Mouse (Mus musculus) inflammation-experienced regulatory T-cells (primary cell): Measurements from ENCODE around the gene Sh3pxd2b. TPM values are rescaled to one million over a fixed set of nuclear protein-coding genes. Genes with fewer than 3 reads are reported as not detected.

ENCODE experiments used
- polyA plus RNA-seq, 2 experiments: library from polyadenylated mRNA; unstranded; fragments of 100-300 nt; shearing (Covaris generic); gene quantifications; one replicate each; pipeline ENCODE4 v1.2.1; 2017

The Sh3pxd2b gene
- polyA plus RNA-seq = 1 to 10 TPM in 1 of 2 experiments, under 1 TPM in 1; 0.23 to 1.9 TPM

GRCm38 (mm10) chr11:32347607-32348432 is at the start of gene Sh3pxd2b:
Sh3pxd2b (plus strand) TSS chr11:32347820.

GRCm38 (mm10) chr11:32299865-32300264 is 47.8 kb upstream of the Sh3pxd2b start, which contains the start of gene Hbq1a:
Hbq1a (plus strand) TSS chr11:32300069.

DNA sequence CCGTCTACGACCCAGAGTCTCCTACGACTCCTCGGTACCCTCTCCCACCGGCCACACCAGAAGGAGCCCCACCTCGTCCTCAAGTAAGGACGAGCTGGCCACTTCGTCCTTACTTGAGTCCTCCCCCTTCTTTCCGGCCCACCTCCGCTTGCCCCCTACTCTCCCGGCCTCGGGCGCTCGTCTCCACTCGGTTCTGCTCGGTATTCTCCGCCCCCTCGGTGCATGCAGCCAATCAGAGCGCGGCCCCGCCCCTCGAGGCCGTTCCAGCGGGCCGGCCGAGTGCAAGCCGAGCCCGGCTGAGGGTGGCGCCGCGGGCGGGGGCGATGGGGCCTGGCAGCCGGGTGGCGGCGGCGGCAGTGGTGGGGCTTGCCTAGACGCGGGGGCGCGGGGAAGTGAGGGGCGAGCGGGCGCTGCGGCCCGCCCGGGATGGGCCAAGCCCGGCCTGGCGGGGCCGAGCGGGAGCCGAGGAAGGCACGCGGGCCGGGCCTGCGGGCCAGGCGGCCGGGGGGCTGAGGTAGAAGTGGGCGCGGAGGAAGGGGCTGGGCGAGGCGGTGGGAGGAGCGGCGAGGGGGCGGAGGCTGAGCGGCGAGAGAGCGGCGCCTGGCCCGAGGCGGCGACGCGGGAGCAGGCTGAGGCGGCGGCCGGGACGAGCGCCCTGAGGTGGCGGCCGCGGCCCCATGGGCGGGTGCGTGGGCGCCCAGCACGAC is 107.3 kb downstream of the Sh3pxd2b start, which contains the start of gene Ubtd2:
Gene Ubtd2 (plus strand): TSS at position 571 of the 707 bp plus-strand sequence.

Other genes with a start within 250 kb of the Sh3pxd2b start
- gene Il9r, start 147.5 kb upstream of the Sh3pxd2b start, polyA plus RNA-seq = 10 to 100 TPM; 10.5 to 15.5 TPM
- gene Snrnp25, start 142.4 kb upstream of the Sh3pxd2b start, polyA plus RNA-seq = 10 to 100 TPM; 34.8 to 35.2 TPM
- 1 to 10 TPM in 1 of 2 experiments, not detected in 1; 1.2 TPM for gene Rhbdf1, start 125.5 kb upstream of the Sh3pxd2b start, polyA plus RNA-seq
- 10 to 100 TPM; 24.2 to 33.4 TPM for gene Mpg, start 121.3 kb upstream of the Sh3pxd2b start, polyA plus RNA-seq
- 10 to 100 TPM; 58.4 to 59.6 TPM for gene Nprl3, start 80.1 kb upstream of the Sh3pxd2b start, polyA plus RNA-seq
- not detected for gene Hba-x, start 71.4 kb upstream of the Sh3pxd2b start, polyA plus RNA-seq
- gene Hba-a1, start 64.3 kb upstream of the Sh3pxd2b start, polyA plus RNA-seq = 10 to 100 TPM in 1 of 2 experiments, 1 to 10 TPM in 1; 5.1 to 13.4 TPM
- gene Hbq1b, start 60.9 kb upstream of the Sh3pxd2b start, polyA plus RNA-seq = under 1 TPM in 1 of 2 experiments, not detected in 1; 0.31 TPM
- gene Hba-a2, start 51.3 kb upstream of the Sh3pxd2b start, polyA plus RNA-seq = 10 to 100 TPM in 1 of 2 experiments, 1 to 10 TPM in 1; 7.1 to 35.9 TPM
- not detected for gene Hbq1a, start 47.8 kb upstream of the Sh3pxd2b start, polyA plus RNA-seq
- 1 to 10 TPM; 7.7 to 8.0 TPM for gene Ubtd2, start 107.5 kb downstream of the Sh3pxd2b start, polyA plus RNA-seq
- gene Efcab9, start 184.3 kb downstream of the Sh3pxd2b start, polyA plus RNA-seq = 1 to 10 TPM; 2.0 to 4.6 TPM
- gene Stk10, start 185.5 kb downstream of the Sh3pxd2b start, polyA plus RNA-seq = 100 to 1,000 TPM; 238 to 282 TPM